Mouse (Mus musculus) stomach, embryonic 16.5 days (tissue): ENCODE data around the gene P2rx3. TPM values are rescaled to one million over a fixed set of nuclear protein-coding genes. Genes with fewer than 3 reads are reported as not detected.

Source experiments
- ATAC-seq: fragments of 200-750 bp; cut with Nextera tagmentation; 2 replicates; pipeline ENCODE4 v1.8.0; 2017; ENCODE audit warnings: moderate number of reproducible peaks, moderate TSS enrichment; ENCODE audit not compliant: insufficient read depth, low FRiP score
- H3K27ac ChIP-seq: fragments of 300-500 bp; sonication (generic); 2 replicates; pipeline ENCODE4 v1.5.1; 2014; ENCODE audit warnings: low read length
- H3K27me3 ChIP-seq: fragments of 300-500 bp; sonication (generic); 2 replicates; pipeline ENCODE4 v1.6.1; 2014; ENCODE audit warnings: low read length, control low read depth, mixed read lengths; ENCODE audit not compliant: control insufficient read depth, insufficient read depth
- H3K36me3 ChIP-seq: fragments of 300-500 bp; sonication (generic); 2 replicates; pipeline ENCODE4 v1.6.1; 2014; ENCODE audit warnings: low read length; ENCODE audit not compliant: control insufficient read depth, insufficient read depth
- H3K4me1 ChIP-seq: fragments of 300-500 bp; sonication (generic); 2 replicates; pipeline ENCODE4 v1.6.1; 2014; ENCODE audit warnings: low read length, control low read depth, mixed read lengths; ENCODE audit not compliant: control insufficient read depth, insufficient read depth
- H3K4me2 ChIP-seq: fragments of 300-500 bp; sonication (generic); 2 replicates; pipeline ENCODE4 v1.6.1; 2014; ENCODE audit warnings: low read depth, low read length, mixed read lengths
- H3K4me3 ChIP-seq: fragments of 300-500 bp; sonication (generic); replicated peaks from 2 replicates; pipeline ENCODE4 v1.5.1; 2014; ENCODE audit warnings: mild to moderate bottlenecking, low read length
- H3K9ac ChIP-seq: fragments of 300-500 bp; sonication (generic); 2 replicates; pipeline ENCODE4 v1.6.1; 2014; ENCODE audit warnings: low read length
- H3K9me3 ChIP-seq: fragments of 300-500 bp; sonication (generic); replicated peaks from 2 replicates; pipeline ENCODE4 v1.6.1; 2016; ENCODE audit warnings: low read length, control low read depth; ENCODE audit not compliant: control insufficient read depth
- WGBS: fragments of 180-500 bp; shearing (Covaris S2); extraction: QIAGEN DNeasy Blood & Tissue Kit; methylation state at CpG from one replicate; pipeline ENCODE4 v1.1.7; 2014; 5-methylcytosine and 5-hydroxymethylcytosine counted together
- polyA plus RNA-seq: library from polyadenylated mRNA; unstranded; fragments of >200 nt; fragmentation: Nextera tagmentation; extraction: Ambion mirVana; gene quantifications from 2 replicates; pipeline ENCODE4 v1.2.1, GENCODE M21; 2015

The P2rx3 gene
- polyA plus RNA-seq = 1.6 and 1.8 TPM in 2 replicates

- ATAC-seq = peak; percentile 94
- Histone ChIP-seq H3K9ac (peak within 1 kb of the TSS; percentile 98), H3K27ac (peak within 1 kb of the TSS; percentile 85), H3K9me3 (no peaks in the 10 kb centered on the region), H3K4me2 (peak within 1 kb of the TSS; percentile 73), H3K4me1 (peaks cover 14% of the 10 kb centered on the region), H3K4me3 (peak within 1 kb of the TSS; percentile 92), H3K27me3 (no peaks in the 10 kb centered on the region), H3K36me3 (peaks cover 14% of the 10 kb centered on the region; the same call in 1 of the 2 replicates)
- whole genome bisulfite sequencing = under 1% methylated on average over 66 of the region's 66 CpGs
These were observed at the start of gene P2rx3, which contains the start of gene Ssrp1 for GRCm38 (mm10) chr2:85037047-85038026. Gene P2rx3, minus strand, starts transcription at chr2:85037462. Gene Ssrp1, plus strand, starts transcription at chr2:85037234.

GRCm38 (mm10) chr2:85073751-85074150, 36.5 kb upstream of the P2rx3 start:
- 81% methylated on average over 5 of the region's 5 CpGs for WGBS
- Histone ChIP-seq H3K4me2 (no peak overlapping the region), H3K36me3 (peaks cover 20% of the 10 kb centered on the region), H3K4me1 (peaks cover 7% of the 10 kb centered on the region), H3K27me3 (no peaks in the 10 kb centered on the region), H3K9me3 (no peaks in the 10 kb centered on the region), H3K4me3 (no peak overlapping the region), H3K9ac (no peak overlapping the region), H3K27ac (no peak overlapping the region)
- no peak for ATAC-seq

GRCm38 (mm10) chr2:85071921-85072320, 34.7 kb upstream of the P2rx3 start:
- no peak for ATAC-seq
- no peak overlapping the region for H3K4me2 ChIP-seq
- no peak overlapping the region for H3K4me3 ChIP-seq
- 80% methylated on average over 5 of the region's 5 CpGs for WGBS
- no peak overlapping the region for H3K27ac ChIP-seq
- no peaks in the 10 kb centered on the region for H3K27me3 ChIP-seq
- no peak overlapping the region for H3K9ac ChIP-seq
- H3K4me1 ChIP-seq = peaks cover 24% of the 10 kb centered on the region
- H3K36me3 ChIP-seq = peaks cover 20% of the 10 kb centered on the region
- H3K9me3 ChIP-seq = no peaks in the 10 kb centered on the region

- H3K27ac ChIP-seq = no peak overlapping the region
- peaks cover 20% of the 10 kb centered on the region for H3K36me3 ChIP-seq
- 76% methylated on average over 15 of the region's 15 CpGs for WGBS
- H3K9ac ChIP-seq = no peak overlapping the region
- no peaks in the 10 kb centered on the region for H3K27me3 ChIP-seq
- H3K9me3 ChIP-seq = no peaks in the 10 kb centered on the region
- H3K4me2 ChIP-seq = no peak overlapping the region
- H3K4me3 ChIP-seq = no peak overlapping the region
- peaks cover 29% of the 10 kb centered on the region for H3K4me1 ChIP-seq
- ATAC-seq = no peak
These were observed 32.8 kb upstream of the P2rx3 start for GRCm38 (mm10) chr2:85070086-85070485.

- Histone ChIP-seq H3K4me2 (no peak overlapping the region), H3K4me1 (peaks cover 30% of the 10 kb centered on the region), H3K9me3 (no peaks in the 10 kb centered on the region), H3K9ac (no peak overlapping the region), H3K36me3 (peaks cover 20% of the 10 kb centered on the region; the same call in 1 of the 2 replicates), H3K4me3 (no peak overlapping the region), H3K27me3 (no peaks in the 10 kb centered on the region), H3K27ac (peak overlapping the region; percentile 38; the same call in 1 of the 2 replicates)
- 68% methylated on average over 2 of the region's 2 CpGs for WGBS
- ATAC-seq = no peak
These were observed 31.4 kb upstream of the P2rx3 start for GRCm38 (mm10) chr2:85068626-85069025.

GRCm38 (mm10) chr2:85067903-85068625, 30.8 kb upstream of the P2rx3 start:
- H3K9me3 ChIP-seq = no peaks in the 10 kb centered on the region
- peaks cover 24% of the 10 kb centered on the region; the same call in 1 of the 2 replicates for H3K36me3 ChIP-seq
- no peaks in the 10 kb centered on the region for H3K27me3 ChIP-seq
- peaks cover 30% of the 10 kb centered on the region for H3K4me1 ChIP-seq
- 55% methylated on average over 10 of the region's 10 CpGs for WGBS
- H3K9ac ChIP-seq = peak overlapping the region; percentile 40; the same call in 1 of the 2 replicates
- H3K27ac ChIP-seq = peak overlapping the region; percentile 56
- ATAC-seq = peak; percentile 73; the same call in 1 of the 2 replicates
- no peak overlapping the region for H3K4me3 ChIP-seq
- peak overlapping the region; percentile 17; the same call in 1 of the 2 replicates for H3K4me2 ChIP-seq

GRCm38 (mm10) chr2:85066937-85067336, 29.7 kb upstream of the P2rx3 start:
- Histone ChIP-seq H3K4me2 (no peak overlapping the region), H3K27me3 (no peaks in the 10 kb centered on the region), H3K9ac (no peak overlapping the region), H3K4me3 (no peak overlapping the region), H3K9me3 (no peaks in the 10 kb centered on the region), H3K27ac (no peak overlapping the region), H3K4me1 (peaks cover 30% of the 10 kb centered on the region), H3K36me3 (peaks cover 23% of the 10 kb centered on the region; the same call in 1 of the 2 replicates)
- ATAC-seq = no peak
- WGBS = 92% methylated on average over 5 of the region's 5 CpGs

GRCm38 (mm10) chr2:85065141-85065875, 28.0 kb upstream of the P2rx3 start:
- Histone ChIP-seq H3K4me3 (no peak overlapping the region), H3K27ac (no peak overlapping the region), H3K4me1 (peaks cover 33% of the 10 kb centered on the region), H3K36me3 (peaks cover 21% of the 10 kb centered on the region; the same call in 1 of the 2 replicates), H3K27me3 (no peaks in the 10 kb centered on the region), H3K4me2 (no peak overlapping the region), H3K9ac (no peak overlapping the region), H3K9me3 (no peaks in the 10 kb centered on the region)
- 75% methylated on average over 12 of the region's 12 CpGs for WGBS
- ATAC-seq = no peak
